Mouse (Mus musculus) testis, adult 2 months (tissue): Measurements from ENCODE around the gene Gm7247.

ENCODE experiments used
- CTCF ChIP-seq: fragments of 200-500 bp; IDR thresholded peaks from 2 replicates; pipeline ENCODE4 v1.5.1; 2012; ENCODE audit warnings: low read depth, mild to moderate bottlenecking, inconsistent platforms, low read length, moderate library complexity; ENCODE audit not compliant: control insufficient read depth, insufficient read depth, insufficient replicate concordance
- POLR2A ChIP-seq: fragments of 200-500 bp; IDR thresholded peaks from 2 replicates; pipeline ENCODE4 v1.6.1; 2012; ENCODE audit warnings: low read depth, mild to moderate bottlenecking, inconsistent platforms, low read length, moderate library complexity; ENCODE audit not compliant: control insufficient read depth

- TF ChIP-seq POLR2A (no peak), CTCF (no peak)
Observed at GRCm38 (mm10) chr14:51611210-51611609, 249.7 kb downstream of the Gm7247 start, which contains the start of gene Gm17078.
